Mouse (Mus musculus) liver, postnatal 0 days (tissue): Measurements from ENCODE around the gene Stx8.

ENCODE experiments used
- CTCF ChIP-seq: sonication (generic); IDR thresholded peaks from 2 replicates; pipeline ENCODE4 v1.5.1; 2016; ENCODE audit warnings: antibody characterized with exemption, low read depth
- EP300 ChIP-seq: IDR thresholded peaks from 2 replicates; pipeline ENCODE4 v1.6.1; 2016; ENCODE audit warnings: antibody characterized with exemption, low read depth, mild to moderate bottlenecking

DNA sequence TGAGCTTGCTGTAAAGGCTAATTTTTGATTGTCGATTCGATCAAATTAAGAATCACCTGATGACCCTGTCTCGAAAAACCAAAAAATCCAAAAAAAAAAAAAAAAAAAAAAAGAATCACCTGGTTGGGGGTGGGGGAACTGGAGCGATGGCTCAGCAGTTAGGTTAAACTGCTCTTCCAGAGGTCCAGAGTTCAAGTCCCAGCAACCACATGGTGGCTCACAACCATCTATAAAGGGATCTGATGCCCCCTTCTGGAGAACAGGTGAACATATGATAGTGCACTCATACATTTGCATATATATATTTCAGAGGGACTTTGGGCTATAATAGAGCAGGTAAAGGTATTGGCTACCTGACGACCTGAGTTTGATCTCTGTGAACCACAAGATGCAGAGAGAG, 42.3 kb upstream of the Stx8 start:
- peak; percentile 3; the same call in 1 of the 2 replicates for TF ChIP-seq CTCF
- TF ChIP-seq EP300, result no peak
